Mouse (Mus musculus) MEL (cell line): ENCODE measurements around the gene Gm20388.

Experiments
- CTCF ChIP-seq, 3 experiments: IDR thresholded peaks in 2 of 3; conservative IDR thresholded peaks in 1 of 3; 2 replicates each; pipeline ENCODE4 v1.5.1; 2011 to 2012; ENCODE audit warnings: low read length in 3 of 3, low read depth in 2 of 3, mild to moderate bottlenecking in 2 of 3, improper control_type of control experiment in 1 of 3, inconsistent platforms in 1 of 3, mixed read lengths in 1 of 3, moderate library complexity in 1 of 3; ENCODE audit not compliant: control insufficient read depth in 1 of 3, insufficient read depth in 1 of 3, poor library complexity in 1 of 3, severe bottlenecking in 1 of 3
- EP300 ChIP-seq, 2 experiments: IDR thresholded peaks; 2 replicates each; pipeline ENCODE4 v1.6.1; 2011; ENCODE audit warnings: improper control_type of control experiment in 2 of 2, low read length in 2 of 2, low read depth in 1 of 2, mild to moderate bottlenecking in 1 of 2
- NELFE ChIP-seq: IDR thresholded peaks from 2 replicates; pipeline ENCODE4 v1.6.1; 2011; ENCODE audit warnings: low read depth, low read length, improper control_type of control experiment
- POLR2A ChIP-seq, 2 experiments: IDR thresholded peaks; 2 replicates each; pipeline ENCODE4 v1.6.1; 2011 to 2012; ENCODE audit warnings: low read length in 2 of 2, mild to moderate bottlenecking in 2 of 2, control low read depth in 1 of 2, improper control_type of control experiment in 1 of 2, low read depth in 1 of 2, moderate library complexity in 1 of 2; ENCODE audit not compliant: control insufficient read depth in 1 of 2, insufficient read depth in 1 of 2, poor library complexity in 1 of 2
- TCF12 ChIP-seq: IDR thresholded peaks from 2 replicates; pipeline ENCODE4 v1.6.1; 2014; ENCODE audit warnings: low read depth, mild to moderate bottlenecking, inconsistent platforms, low read length, improper control_type of control experiment, moderate library complexity
- USF1 ChIP-seq: IDR thresholded peaks from 2 replicates; pipeline ENCODE4 v1.6.1; 2014; ENCODE audit warnings: low read depth, mild to moderate bottlenecking, inconsistent platforms, low read length, improper control_type of control experiment, moderate library complexity

- TF ChIP-seq USF1 (no peak), TCF12 (no peak), CTCF (IDR thresholded peaks at IDR 0.05 in 2 of 3, conservative IDR thresholded peaks at IDR 0.05 in 1 of 3; ENCODE audit: control insufficient read depth in 1 of 3, insufficient read depth in 1 of 3, low read depth in 2 of 3, low read length in 3 of 3, poor library complexity in 1 of 3, severe bottlenecking in 1 of 3) (no peak), POLR2A (IDR thresholded peaks at IDR 0.05; ENCODE audit: control insufficient read depth in 1 of 2, insufficient read depth in 1 of 2, low read depth in 1 of 2, low read length in 2 of 2, poor library complexity in 1 of 2) (no peak), EP300 (IDR thresholded peaks at IDR 0.05; ENCODE audit: low read depth in 1 of 2, low read length in 2 of 2) (no peak), NELFE (no peak)
Measured at GRCm38 (mm10) chr8:122772431-122773060, 2861.9 kb downstream of the Gm20388 start.
